Mouse (Mus musculus): Measurements from ENCODE around the gene Gm11214.

Gene Gm11214

GRCm38 (mm10) chr4:63659775-63660174, 3.4 kb downstream of the Gm11214 start:
- DNase-seq, result no peak

DNA sequence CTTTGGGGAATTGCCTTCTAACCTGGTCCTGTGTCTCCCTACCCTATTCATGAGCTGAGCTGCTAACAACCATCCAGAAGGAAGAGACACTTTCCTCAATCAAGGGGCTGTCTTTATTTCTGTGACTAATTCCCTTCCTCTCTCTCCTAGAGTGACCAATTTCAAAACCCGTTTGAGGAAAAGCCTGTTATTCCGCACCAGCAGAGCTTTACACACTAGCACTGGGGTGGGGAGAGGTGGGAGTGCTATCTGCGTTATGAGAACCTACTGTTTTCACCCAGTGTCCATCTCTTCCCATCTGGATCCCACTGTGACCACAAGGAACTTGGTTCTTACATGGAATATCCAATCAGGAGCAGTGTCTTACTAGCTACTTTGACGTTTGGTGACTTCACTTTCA, 4.1 kb downstream of the Gm11214 start:
- DNase-seq, result no peak

DNA sequence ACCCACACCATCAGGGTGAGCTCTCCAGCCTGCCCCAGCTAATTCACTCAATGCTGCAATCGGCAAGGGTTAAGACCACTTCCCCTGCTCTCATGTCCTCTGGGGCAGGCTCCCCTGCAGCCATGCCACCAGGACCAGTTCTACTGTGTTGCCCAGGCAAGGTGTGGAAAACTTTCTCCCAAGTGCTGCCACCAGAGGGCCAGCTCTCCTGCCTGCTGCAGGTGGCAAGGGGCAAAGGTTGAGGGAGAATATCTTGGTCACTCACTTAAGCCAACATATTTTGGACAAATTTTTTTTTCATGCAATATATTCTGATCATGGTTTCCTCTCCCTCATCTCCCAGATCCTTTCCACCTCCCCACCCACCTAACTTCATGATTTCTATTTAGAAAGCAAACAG, 8.8 kb downstream of the Gm11214 start:
- DNase-seq, result no peak

DNA sequence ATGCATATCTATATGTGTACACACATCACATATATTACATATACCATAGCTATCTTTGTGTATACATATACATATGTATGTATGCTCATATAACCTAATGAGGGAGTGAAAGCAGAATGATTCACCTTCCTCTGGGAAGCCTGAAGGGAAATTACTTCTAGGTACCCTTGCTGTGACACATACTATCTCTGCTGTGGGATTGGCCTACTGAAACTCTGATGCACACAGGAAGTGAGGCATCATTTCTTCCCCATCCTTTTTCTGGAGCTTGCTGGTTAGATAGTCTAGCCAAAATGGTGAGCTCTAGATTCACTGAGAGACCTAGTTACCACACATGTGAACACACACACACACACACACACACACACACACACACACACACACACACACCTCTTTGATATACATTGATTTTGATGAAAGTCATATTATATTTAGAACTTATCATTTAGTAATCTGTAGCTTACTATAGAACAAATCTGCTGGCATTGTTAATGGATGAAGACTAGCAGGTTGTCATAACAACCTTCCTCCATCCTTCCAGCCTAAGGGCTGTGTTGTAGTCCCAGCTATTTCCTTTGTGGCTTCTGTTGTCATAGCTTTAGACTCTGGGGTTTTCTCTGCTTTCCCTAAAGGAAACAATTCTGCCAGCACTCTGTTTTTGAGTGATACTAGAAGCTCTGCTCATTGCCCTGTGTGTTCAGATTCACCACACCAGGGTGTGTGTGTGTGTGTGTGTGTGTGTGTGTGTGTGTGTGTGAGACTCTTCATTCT, 19.0 kb downstream of the Gm11214 start:
- DNase-seq, result no peak

- DNase-seq, result no peak
Observed at GRCm38 (mm10) chr4:63639842-63640241, 23.3 kb downstream of the Gm11214 start.

DNA sequence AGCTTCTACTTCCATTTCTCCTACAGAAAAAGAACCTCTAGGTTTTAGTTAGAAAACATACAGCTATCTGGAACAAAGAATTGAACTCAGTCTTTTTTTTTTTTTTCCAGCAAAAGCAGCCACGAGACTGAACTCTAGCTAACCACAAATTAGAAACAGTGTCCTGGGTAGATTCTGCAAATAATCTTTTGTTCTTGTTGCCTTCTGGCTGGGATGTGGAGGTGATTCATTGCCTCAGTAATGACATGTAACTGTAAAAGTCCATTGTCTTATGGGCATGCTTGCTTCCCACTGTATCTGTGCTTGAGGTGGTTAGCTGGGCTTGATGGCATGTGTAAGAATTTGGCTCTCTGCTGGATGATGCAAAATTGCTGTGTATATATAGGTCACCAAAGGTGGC, 24.6 kb downstream of the Gm11214 start:
- DNase-seq, result no peak

DNA sequence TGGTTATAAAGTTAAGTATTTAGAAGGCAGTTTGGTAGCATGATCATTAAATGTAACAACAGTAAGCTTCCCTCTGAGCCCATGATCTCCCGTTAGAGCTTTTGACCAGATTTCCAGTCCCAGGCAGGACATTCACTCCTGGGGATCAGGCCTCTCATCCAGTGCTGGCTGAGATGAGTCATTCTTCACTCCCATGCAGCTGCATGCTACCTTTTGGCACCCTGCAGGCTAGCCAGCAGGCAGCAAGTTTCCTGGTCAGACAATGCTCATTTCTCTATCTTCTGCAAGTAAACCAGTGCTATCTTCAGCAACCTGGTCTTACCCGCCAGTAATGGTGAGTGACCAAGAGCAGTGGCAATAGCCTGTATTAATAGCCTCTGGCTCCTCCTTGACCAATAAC, 30.0 kb downstream of the Gm11214 start:
- no peak for DNase-seq

DNA sequence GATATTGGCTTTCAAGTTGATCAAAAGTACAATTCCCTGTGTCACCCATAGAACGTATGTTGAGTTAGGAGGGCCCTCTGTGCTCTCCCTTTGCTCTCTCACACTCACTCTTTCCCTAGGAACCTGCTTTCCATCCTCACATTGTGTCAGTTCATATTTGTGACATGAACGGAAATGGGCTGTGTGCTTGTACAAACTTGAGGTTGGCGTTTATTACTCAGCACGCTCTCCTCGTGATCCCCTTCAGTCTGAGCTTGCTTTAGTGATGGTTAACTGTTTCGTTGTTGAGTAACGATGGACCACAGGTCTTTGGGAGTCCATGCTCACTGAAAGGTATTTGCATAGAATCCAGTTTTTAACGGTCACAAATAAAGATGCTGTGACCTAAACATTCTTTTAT, 36.1 kb downstream of the Gm11214 start:
- DNase-seq, result no peak

- no peak for DNase-seq
Observed at GRCm38 (mm10) chr4:63625563-63626080, 37.6 kb downstream of the Gm11214 start.

DNA sequence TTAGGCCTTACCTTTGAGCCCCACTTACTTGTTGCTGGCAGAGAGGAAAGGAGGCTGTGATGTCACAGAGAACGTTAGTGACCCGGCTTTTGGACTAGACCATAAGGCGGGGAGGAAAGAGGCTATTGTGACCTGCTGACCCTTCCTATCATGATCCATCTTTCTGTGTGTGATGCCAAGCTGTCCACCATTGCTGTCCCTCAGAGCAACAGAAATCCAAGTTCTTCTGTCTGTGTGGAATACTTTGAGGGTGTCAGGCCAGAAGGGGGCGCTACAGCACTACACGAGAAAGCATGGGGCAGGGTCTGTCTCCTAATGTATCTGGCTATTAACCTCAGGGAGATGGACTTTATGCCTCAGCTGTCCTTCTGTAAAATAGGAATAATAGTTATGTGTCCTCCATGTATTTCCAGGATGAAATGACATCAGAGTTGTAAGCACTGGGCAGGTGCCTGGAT, 40.8 kb downstream of the Gm11214 start, which contains the start of gene Tex48:
Gene Tex48 (minus strand): TSS at position 51 of the 458 bp plus-strand sequence.
- no peak for DNase-seq

- DNase-seq, result no peak
Observed at GRCm38 (mm10) chr4:63621861-63622260, 41.3 kb downstream of the Gm11214 start.

Measured in right cerebral cortex, postnatal 14 days (tissue).